Mouse (Mus musculus) CD4-positive, CD25-positive, alpha-beta regulatory T cell, adult 4 months (primary cell): Measurements from ENCODE around the gene Itga7. TPM values are rescaled to one million over a fixed set of nuclear protein-coding genes. Genes with fewer than 3 reads are reported as not detected.
A peak's percentile ranks its signal among the peaks of the same experiment; 100 is the strongest.
"Not testable (repeated sequence)": the region's sequence is repeated elsewhere in the genome, so short reads cannot be mapped to it uniquely, and the experiment has no call there.

Experiments
- ATAC-seq: one replicate; pipeline ENCODE4 v1.8.0; 2017
- polyA plus RNA-seq, 2 experiments: library from polyadenylated mRNA; unstranded; fragments of 100-300 nt; shearing (Covaris generic); gene quantifications; one replicate each; pipeline ENCODE4 v1.2.1; 2017

The Itga7 gene
- polyA plus RNA-seq, 2 experiments from 2014 or later = 2.9 to 3.1 TPM

DNA sequence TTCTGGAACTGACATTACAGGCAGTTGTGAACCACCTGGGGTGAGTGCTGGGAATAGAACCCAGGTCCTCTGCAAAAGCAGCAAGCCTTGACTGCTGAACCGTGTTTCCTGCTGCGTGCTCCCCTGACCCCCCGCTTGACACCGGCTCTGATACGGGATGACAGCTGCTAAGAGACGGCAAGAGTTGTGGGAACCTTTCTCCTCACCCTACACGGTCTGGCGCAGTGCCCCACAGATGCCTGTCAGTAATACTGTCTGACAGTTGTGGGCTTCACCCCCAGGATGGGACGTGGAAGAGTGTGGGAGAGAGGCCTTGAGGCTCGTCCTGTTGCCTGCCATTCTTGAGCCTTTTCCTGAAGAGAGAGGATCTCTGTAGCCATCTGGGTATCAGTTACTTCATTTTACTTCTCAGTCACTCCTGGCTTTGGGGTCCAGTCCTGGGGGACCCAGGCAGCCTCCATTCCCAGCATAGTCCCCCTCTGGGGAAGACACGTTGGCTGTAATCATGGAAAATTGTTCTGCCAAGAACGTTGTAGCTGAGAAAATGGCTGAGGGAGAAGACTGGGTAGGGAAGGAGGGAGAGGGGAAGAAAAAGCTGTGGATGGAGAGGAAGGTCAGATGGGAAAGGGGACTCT, 4.3 kb downstream of the Itga7 start:
- no peak for ATAC-seq

DNA sequence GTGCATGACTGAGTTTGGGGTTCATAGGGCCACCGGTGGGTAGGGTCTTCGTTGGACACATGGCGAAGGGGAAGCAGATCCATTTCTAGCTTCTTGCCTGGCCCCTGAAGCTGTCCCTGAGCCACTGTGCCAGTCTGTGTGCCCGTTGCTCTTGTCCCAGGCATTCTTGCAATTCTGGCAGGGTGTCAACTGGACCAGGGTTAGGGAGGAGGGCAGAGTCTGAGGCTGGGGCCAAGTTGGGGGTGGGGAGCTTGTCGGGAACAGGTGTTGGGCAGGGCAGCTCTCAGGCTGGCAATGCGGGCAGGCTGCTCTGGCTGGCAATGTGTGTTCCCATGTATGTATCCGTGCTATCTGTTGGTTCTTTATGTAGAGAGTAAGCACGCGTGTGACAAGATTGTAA, 4.8 kb downstream of the Itga7 start:
- ATAC-seq = no peak

DNA sequence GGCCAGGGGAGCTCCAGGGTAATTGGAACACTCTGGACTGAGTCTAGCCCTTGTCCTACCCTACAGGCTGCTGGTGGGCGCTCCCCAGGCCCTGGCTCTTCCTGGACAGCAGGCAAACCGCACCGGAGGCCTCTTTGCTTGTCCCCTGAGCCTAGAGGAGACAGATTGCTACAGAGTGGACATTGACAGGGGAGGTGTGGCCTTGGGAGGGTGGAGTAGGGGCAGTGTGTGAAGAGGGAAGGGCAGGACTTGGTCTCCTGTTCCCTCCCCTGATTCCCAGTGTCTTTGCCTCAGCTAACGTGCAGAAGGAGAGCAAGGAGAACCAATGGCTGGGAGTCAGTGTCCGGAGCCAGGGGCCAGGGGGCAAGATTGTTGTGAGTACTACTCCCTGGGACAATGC, 5.4 kb downstream of the Itga7 start:
- no peak for ATAC-seq

- ATAC-seq = peak; percentile 95
Measured at GRCm38 (mm10) chr10:128940475-128941061, 7.0 kb downstream of the Itga7 start.

DNA sequence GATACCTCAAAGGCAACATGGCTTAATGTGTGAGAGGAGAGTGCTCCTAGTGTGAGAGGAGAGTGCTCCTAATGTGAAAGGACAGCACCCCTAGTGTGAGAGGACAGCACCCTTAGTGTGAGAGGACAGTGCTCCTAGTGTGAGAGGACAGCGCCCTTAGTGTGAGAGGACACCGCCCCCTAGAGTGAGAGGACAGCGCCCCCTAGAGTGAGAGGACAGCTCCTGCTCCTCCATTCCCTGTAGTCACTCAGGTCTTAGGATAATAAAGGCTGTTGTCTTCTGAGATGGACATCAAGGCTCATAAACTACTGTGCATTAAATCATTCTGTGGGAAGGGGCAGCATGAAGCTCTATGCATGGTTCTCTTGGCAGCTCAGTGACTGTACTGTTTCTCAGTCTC, 12.1 kb downstream of the Itga7 start:
- ATAC-seq = no peak

DNA sequence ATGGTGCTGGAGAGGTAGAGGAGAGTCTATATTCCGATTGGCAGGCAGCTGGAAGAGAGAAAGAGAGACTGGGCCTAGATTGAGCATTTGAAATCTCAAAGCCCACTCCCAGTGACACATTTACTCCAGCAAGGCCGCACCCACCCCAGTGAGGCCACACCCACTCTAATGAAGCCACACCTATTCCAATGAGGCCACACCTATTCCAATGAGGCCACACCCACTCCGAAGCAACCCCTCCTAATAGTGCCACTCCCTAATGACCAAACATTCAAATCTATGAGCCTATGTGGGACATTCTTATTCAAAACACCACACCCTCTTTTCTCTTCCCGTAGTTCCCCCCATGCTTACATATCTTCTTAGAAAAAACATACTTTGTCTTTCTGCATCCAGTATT, 13.9 kb downstream of the Itga7 start:
- no peak for ATAC-seq

DNA sequence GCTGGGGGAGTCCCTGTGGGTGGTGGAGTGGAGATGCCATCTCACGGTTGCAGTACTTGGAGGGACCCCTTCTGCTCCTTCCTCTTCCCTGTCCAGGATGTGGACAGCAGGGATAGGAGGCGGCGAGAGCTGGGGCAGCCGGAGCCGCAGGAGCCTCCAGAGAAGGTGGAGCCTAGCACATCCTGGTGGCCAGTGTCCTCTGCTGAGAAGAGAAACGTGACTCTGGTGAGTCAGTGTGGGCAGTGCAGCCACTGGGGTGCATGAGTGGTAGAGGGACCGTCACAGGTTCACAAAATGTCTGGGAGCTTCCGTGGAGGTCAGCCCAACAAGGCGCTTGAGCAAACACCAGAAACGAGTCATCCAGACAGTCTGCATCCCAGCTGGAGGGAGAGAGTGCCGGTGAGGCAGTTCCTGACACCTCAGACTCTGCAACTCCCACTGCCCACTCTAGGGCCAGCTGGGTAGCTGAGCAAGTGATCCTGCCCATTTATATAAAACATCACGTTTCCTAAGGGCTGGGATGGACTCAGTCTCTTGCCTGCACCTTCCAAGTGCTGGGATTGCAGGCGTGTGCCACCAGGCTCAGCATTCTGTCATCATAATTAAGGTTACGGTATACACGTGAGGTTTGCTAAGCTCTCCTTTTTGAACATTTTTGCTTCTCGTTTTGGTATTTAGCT, 16.7 kb downstream of the Itga7 start:
- no peak for ATAC-seq

GRCm38 (mm10) chr10:128958340-128958739, 24.7 kb downstream of the Itga7 start:
- ATAC-seq = no peak

- ATAC-seq = no peak
Measured at GRCm38 (mm10) chr10:128960142-128960541, 26.5 kb downstream of the Itga7 start.

DNA sequence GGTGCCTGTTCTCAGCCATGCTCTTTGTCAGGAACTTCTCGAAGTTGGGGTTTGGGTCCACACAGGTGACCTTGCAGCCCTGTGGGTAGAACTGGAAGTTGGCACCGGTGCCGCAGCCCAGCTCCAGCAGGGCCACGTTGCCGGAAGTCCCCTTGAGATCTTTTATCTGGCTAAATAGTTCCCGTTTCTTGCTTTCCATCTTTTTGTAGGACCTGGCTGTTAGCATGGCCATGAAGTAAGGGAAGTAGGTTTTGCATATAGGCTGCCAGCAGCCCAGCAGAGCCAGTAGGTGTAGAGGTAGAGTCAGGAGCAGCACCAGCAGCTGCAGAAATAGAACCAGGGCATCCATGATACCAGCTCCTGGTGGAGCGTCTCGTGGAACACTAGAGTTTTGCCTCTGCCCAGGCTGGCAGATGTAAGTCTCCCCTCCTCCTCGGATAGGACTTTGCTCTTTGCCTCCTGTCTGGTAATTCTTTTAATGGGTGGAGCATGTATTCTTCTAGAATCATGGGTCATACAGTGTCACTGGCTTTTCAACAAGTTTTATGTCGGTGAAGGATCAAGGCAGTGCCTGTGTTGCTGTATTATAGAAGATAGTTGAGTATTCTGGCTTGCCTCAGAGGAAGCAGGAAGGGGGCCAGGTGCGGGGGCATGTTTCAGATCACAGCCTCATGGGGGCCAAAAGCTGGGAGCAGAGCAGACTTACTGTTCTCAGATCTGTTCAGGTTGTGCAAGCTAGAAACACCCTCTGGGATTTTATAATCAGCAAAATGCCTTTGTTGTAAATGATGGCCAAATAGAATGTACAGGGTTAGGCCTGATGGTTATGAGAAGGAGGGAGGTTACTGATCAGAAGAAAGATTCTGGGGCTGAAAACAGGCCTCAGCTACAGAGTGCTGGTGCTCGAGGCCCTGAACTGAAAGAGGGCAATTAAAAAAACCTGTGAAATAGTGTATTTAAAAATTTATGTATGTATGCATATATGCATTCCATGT, 27.3 kb downstream of the Itga7 start, which contains the start of gene Mettl7b:
Gene Mettl7b (minus strand): TSS at position 399 of the 995 bp plus-strand sequence.
- no peak for ATAC-seq

DNA sequence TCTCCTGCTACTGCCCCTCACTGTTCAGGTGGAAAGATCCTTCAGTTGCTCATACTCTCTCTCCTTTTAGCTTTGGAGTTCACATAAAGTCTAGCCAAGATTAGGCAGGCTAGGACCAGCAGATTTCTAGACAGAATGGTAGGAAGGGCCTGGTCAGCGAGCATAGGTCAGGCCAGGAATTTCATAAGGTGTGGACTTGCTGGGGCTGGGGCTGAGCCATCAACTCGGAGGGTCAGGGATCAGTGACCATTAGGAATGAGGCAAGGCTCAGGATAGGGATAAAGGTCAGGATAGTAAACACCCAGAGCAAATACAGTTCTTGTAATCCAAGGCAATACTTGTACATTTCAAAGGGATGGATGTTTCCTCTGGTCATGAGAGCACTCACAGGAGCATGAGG, 31.3 kb downstream of the Itga7 start:
- ATAC-seq = no peak

- no peak for ATAC-seq
Measured at GRCm38 (mm10) chr10:128965871-128966270, 32.3 kb downstream of the Itga7 start.

DNA sequence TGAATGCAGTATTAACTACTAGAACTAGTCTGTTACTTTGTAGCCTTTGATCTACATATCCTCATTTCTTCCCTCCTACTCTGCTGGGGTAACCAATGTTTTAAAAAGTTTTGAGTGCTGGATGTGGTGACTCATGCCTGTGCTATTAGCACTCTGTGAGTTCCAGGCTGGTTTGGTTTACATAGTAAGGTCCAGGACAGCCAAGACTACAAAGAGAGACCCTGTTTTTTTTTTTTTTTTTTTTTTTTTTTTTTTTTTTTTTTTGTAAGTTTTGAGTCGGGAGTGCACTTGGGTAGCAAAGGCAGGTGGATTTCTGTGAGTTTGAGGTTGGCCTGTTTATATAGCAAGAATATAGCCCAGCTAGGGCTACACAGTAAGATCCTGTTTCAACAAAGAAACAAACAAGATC, 34.7 kb downstream of the Itga7 start:
- no peak for ATAC-seq

GRCm38 (mm10) chr10:128970740-128971250, 37.2 kb downstream of the Itga7 start:
- no peak for ATAC-seq

- ATAC-seq = no peak
Measured at GRCm38 (mm10) chr10:128972841-128973240, 39.2 kb downstream of the Itga7 start.

DNA sequence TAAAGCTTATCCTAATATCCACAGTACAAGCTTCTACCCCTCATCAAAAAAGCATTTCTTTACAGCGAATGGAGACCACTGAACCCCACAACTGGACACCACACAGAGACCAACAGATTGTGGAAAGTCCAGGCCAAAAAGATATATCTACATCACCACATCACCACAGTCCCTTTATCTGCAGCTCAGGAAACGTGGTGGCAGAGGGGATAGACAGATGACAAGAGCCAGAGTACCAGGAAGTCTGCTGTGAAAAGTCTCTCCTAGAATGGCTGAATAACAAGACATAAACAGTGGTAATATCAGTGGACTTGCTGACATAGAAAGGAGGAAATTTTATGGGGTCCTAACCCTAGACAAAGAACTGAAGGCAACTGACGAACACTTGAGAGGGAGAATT, 42.8 kb downstream of the Itga7 start:
- ATAC-seq = no peak

DNA sequence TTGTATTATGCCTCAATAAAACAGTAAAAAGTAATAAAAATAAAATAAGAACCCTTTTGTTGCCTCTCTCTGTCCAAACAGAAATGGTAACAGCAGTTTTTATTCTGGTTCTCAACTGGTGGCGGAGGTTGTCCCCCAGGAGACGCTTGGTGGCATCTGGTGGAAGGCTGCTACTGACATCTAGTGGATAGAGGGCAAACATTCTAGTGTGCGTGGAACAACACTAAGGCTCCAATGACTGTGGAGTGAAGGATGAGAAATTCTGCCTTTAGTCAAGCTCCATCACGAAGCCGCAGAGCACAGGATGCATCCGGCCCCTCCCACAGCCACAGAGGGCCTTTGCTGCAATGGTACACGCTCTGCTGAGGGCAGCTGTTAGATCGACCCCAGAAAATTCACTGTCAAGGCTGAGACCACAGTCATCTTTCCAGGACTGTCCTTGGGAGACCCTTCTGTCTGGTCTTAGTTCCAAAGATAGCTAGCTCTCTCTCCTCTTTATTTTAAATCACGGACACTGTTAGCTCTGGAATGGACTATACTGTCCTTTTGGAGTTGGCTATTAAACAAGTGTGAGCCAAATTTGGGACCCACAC, 44.0 kb downstream of the Itga7 start:
- peak; percentile 51 for ATAC-seq

- ATAC-seq = no peak
Measured at GRCm38 (mm10) chr10:128980644-128981365, 47.2 kb downstream of the Itga7 start.

- not testable (repeated sequence) for ATAC-seq
Measured at GRCm38 (mm10) chr10:128989131-128989530, 55.5 kb downstream of the Itga7 start, which contains the start of gene Olfr9. Gene Olfr9 (plus strand): TSS chr10:128989431.

DNA sequence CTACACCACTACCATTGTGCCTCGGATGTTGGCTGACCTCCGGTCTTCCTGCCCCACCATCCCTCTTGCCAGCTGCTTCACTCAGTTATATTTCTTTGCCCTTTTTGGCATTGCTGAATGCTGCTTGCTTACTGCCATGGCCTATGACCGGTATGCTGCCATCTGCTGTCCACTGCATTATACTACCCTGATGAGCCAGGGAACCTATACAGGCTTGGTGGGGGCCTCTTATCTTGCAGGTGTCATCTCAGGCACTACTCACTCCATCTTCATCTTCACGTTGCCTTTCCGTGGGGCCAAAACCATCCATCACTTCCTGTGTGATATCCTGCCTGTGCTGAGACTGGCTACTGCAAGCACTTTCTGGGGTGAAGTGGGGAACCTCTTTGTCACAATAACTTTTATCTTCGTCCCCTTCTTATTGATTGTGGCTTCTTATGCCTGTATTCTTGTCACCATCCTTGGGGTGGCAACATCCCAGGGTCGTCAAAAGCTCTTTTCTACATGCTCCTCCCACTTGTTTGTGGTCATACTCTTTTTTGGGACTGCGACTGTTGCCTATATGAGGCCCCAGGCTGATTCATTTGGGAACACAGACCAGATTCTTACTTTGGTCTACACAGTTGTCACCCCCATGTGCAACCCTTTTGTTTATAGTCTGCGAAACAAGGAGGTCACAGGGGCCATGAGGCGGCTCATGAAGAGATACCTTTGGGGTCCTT, 56.7 kb downstream of the Itga7 start:
- ATAC-seq = peak; percentile 29

- peak; percentile 51 for ATAC-seq
Measured at GRCm38 (mm10) chr10:128990994-128991393, 57.4 kb downstream of the Itga7 start.
